Mouse (Mus musculus): ENCODE results near the gene Olfr960. TPM values are rescaled to one million over a fixed set of nuclear protein-coding genes. Genes with fewer than 3 reads are reported as not detected.

The Olfr960 gene
- not detected for total RNA-seq (2021)

DNA sequence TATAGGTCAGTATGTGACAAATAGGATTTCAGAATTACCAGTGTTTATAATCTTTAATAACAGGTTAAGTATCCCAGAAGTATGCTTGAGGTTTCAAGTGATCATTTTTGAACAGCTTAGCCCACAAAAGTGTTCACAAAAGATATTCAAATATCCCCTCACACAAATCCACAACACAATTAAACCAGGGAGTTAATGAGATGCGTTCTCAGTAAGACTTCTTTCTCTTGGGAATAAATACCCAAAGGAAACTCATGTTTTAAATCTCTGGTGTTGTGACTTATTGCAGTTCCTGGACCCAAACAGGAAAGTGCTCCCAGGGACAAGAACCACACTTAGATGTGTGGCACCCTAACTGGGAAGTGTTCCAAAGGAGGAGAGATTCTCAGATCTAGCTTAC lies at the start of gene Olfr960:
Olfr960 (plus strand) TSS at position 301 of the 400 bp plus-strand sequence.
- intact Hi-C loops (cut with DNase I) = no loop called here
- DNase-seq (ENCODE audit: low spot score in 2 of 2) = no peak

GRCm38 (mm10) chr9:39575469-39575868 lies 45.7 kb upstream of the Olfr960 start, which contains the start of gene Olfr959:
Gene Olfr959, minus strand, starts transcription at chr9:39575569.
- intact Hi-C loops (cut with DNase I) = no loop called here
- no peak for DNase-seq (ENCODE audit: low spot score in 2 of 2)

DNA sequence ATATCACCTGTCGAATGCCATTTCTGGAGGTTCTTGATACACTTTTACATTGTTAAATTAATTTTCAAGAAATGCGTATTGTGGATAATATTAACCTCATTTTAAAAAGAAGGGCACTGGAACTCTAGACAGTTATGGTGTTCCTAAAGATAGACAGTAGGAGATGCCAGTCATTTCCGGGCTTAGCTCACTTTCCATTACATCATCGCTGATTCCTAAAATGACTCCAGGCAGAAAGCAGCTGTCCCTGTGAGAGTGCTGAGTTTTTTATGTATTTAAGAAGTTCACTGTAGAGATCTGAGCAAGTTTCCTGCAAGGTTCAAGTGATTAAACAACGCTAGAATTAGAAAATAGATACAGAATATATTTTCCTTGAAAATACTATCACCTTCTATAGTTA lies 44.1 kb upstream of the Olfr960 start:
- DNase-seq (ENCODE audit: low spot score in 2 of 2) = peak in 1 of 2 experiments; percentile 56
- intact Hi-C loops (cut with DNase I) = no loop called here

- intact Hi-C loops (cut with DNase I) = loop anchor here (5.0 kb wide), 1 partner anchor 795 kb away; no protein-coding TSS in a partner anchor
These were observed 18.4 kb upstream of the Olfr960 start for GRCm38 (mm10) chr9:39602536-39603332.

DNA sequence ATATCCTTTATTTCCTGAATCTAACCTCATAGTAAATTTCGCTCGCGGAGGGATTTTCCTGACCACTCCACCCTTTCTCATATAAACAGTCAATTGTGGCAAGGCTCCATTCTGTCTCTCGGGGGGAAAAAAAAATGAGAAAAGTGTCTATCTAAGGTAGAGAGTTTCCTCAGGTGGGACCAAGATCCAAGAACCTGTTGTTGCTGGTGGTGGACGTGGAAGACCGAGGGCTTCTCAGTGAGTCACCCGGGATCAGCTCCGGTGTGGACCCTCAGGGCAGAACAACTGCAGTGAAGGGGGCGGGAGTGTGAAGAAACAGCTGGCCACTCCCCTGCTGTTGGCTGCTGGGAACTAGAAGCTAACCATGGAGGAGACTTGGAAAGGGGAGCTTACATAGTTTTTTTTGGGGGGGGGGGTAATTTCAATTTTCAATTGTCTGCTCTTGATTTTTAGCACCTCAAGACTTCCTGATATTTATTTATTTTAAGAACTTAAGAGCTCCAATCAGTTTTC lies 17.8 kb upstream of the Olfr960 start:
- no peak for DNase-seq (ENCODE audit: low spot score in 2 of 2)
- intact Hi-C loops (cut with DNase I) = loop anchor here (5.0 kb wide), 1 partner anchor 796 kb away; no protein-coding TSS in a partner anchor

More at GRCm38 (mm10) chr9:39602536-39603332, 18.4 kb upstream of the Olfr960 start:
- DNase-seq (ENCODE audit: low spot score in 2 of 2) = peak; percentile 22 to 25

- peak in 1 of 2 experiments; percentile 4 for DNase-seq (ENCODE audit: low spot score in 2 of 2)
- intact Hi-C loops (cut with DNase I) = loop anchor here (5.0 kb wide), 1 partner anchor 797 kb away; no protein-coding TSS in a partner anchor
These were observed 17.1 kb upstream of the Olfr960 start, which contains the start of gene AW551984 for GRCm38 (mm10) chr9:39603999-39604453. Gene AW551984, minus strand, starts transcription at chr9:39604403.

DNA sequence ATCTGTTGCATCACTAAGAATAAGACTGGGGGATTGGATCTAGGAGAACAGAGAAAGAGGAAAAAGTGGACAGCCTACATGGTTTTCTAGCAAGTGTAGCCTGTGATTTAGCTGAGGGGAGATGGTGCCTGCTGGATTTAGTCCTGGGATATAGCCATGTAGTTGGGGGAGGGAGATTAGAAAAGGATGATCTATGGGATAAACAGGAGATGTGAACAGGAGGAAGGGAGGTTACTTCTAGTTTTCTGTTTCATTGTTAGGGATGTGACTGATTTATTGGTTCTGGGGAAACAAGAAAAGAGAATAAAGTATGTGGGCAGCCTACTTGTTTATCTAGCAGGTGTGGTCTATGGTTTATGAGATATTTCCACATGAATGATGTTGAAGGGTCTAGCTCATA lies 12.7 kb upstream of the Olfr960 start:
- no peak for DNase-seq (ENCODE audit: low spot score in 2 of 2)
- intact Hi-C loops (cut with DNase I) = no loop called here

DNA sequence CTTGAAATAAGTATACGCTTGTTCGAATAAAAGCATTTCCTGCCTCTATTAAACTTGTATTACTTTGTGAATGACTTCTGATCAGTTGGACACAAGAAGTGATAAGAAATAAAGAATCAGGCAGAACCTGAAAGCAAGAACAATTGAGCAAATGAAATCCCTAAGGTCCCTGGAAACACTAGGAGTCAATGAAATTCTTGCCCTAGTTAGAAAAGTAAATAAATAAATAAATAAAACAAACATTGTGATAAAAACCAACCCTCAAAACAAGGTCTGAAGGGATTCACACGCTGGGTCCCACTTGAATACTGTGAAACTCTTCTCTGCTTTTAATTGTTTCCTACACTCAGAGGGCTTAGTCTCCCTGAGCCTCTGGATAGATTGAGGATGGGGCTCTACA lies 10.8 kb upstream of the Olfr960 start, which contains the start of gene Olfr148:
Olfr148 (plus strand) TSS at position 301 of the 400 bp plus-strand sequence.
- no peak for DNase-seq (ENCODE audit: low spot score in 2 of 2)
- intact Hi-C loops (cut with DNase I) = no loop called here

- intact Hi-C loops (cut with DNase I) = loop anchor here (2.0 kb wide), 1 partner anchor 103 kb away; no protein-coding TSS in a partner anchor
- peak; percentile 19 to 41 for DNase-seq (ENCODE audit: low spot score in 2 of 2)
These were observed 9.2 kb upstream of the Olfr960 start for GRCm38 (mm10) chr9:39611953-39612352.

DNA sequence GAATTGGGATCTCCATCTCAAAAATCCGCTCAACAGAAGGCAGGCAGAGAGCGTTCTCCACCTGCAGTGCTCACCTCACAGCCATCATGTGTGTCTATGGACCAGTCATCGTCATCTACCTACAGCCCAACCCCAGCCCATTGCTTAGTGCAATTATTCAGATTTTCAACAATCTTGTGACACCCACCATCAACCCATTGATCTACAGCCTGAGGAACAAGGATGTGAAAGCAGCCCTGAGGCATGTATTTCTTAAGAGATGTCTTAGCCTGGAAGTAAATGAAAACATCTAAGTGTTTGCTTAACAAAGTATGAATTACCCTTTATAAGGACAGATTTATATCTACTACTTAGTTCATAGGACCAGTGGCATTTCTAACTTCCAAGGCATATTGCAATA lies 2.6 kb downstream of the Olfr960 start:
- intact Hi-C loops (cut with DNase I) = no loop called here

DNA sequence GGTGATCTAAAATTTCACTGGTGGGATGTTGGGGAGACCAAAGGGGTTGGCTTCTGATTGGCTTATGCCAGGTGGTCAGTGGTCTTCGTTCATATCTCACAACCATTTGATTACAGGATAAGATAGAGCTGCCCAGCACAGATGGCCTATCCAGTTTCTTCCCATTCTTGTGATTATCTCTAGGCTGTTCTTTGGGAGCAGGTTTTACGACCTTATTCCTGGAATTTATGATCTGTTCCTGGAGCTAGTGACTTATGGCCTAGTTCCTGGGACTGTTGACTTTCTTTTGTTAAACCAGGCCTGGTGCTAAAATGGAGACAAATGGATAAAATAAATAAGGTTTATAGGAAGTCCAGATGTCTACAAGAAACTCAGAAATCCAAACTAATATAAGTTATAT lies 3.5 kb downstream of the Olfr960 start:
- intact Hi-C loops (cut with DNase I) = no loop called here

More for the DNA sequence above, 2.6 kb downstream of the Olfr960 start:
- DNase-seq (ENCODE audit: low spot score in 2 of 2) = no peak

GRCm38 (mm10) chr9:39629069-39629468 lies 7.9 kb downstream of the Olfr960 start:
- intact Hi-C loops (cut with DNase I) = no loop called here
- no peak for DNase-seq (ENCODE audit: low spot score in 2 of 2)

More for the DNA sequence above, 3.5 kb downstream of the Olfr960 start:
- no peak for DNase-seq (ENCODE audit: low spot score in 2 of 2)

DNA sequence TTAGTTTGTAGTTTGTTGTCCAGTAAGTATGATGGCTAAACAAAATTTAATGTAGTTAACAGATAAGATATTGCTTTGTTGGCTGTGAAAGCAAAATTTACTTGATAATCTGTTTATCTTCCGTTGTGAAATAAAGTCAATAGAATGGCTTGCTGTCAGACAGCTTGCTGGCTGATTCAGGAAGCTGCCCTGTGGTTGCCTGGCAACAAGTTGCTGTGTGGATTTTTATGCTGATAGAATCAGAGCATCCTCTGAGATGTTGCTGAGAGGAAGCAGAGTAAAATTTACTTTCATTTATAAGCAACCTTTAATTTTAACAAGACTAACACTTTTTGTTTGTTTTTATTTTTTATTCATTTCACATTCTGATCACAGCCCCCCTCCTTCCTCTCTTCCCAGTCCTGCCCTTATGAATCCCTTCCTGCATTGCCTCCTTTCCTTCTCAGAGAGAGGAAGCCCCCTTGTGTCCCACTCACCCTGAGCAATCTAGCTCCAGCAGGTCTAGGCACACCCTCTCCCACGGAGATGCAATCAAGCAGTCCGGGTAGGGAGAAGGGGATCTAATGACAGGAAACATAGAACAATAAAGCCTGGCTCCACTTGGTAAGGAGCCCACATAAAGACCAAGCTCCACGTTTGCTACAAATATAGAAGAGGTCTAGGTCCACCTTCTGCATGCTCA lies 12.9 kb downstream of the Olfr960 start:
- intact Hi-C loops (cut with DNase I) = no loop called here
- DNase-seq (ENCODE audit: low spot score in 2 of 2) = peak; percentile 31 to 36

- DNase-seq (ENCODE audit: low spot score in 2 of 2) = no peak
- intact Hi-C loops (cut with DNase I) = no loop called here
These were observed 23.6 kb downstream of the Olfr960 start, which contains the start of gene Olfr961 for GRCm38 (mm10) chr9:39644785-39645184. Gene Olfr961, plus strand, starts transcription at chr9:39645085.

DNA sequence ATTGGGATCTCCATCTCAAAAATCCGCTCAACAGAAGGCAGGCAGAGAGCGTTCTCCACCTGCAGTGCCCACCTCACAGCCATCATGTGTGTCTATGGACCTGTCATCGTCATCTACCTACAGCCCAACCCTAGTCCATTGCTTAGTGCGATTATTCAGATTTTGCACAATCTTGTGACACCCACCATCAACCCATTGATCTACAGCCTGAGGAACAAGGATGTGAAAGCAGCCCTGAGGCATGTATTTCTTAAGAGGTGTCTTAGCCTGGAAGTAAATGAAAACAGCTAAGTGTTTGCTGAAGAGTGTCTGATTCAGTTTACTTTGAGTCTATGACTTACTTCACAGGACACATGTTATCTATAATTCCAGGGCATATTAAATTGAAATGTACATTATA lies 26.2 kb downstream of the Olfr960 start:
- no peak for DNase-seq (ENCODE audit: low spot score in 2 of 2)
- intact Hi-C loops (cut with DNase I) = no loop called here

GRCm38 (mm10) chr9:39654756-39655396 lies 33.7 kb downstream of the Olfr960 start:
- DNase-seq (ENCODE audit: low spot score in 2 of 2) = no peak
- intact Hi-C loops (cut with DNase I) = no loop called here

DNA sequence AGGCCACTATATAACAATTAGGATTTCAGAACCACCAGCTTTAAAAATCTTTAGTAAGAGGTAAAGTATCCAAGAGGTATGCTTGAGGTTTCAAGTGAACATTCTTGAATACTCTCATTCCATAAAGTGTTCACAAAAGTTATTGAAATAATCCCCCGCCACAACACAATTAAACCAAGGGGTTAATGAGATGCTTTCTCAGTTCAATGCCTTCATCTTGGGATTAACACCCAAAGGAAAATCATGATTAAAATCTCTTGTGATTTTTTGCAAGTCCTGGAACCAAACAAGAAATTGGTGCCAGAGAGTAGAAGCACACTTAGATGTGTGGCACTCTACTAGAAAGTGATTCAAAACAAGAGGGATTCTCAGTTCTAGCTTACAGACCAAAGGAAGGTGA lies 45.7 kb downstream of the Olfr960 start, which contains the start of gene Olfr963:
Olfr963 (plus strand) TSS at position 301 of the 400 bp plus-strand sequence.
- DNase-seq (ENCODE audit: low spot score in 2 of 2) = no peak
- intact Hi-C loops (cut with DNase I) = no loop called here

DNA sequence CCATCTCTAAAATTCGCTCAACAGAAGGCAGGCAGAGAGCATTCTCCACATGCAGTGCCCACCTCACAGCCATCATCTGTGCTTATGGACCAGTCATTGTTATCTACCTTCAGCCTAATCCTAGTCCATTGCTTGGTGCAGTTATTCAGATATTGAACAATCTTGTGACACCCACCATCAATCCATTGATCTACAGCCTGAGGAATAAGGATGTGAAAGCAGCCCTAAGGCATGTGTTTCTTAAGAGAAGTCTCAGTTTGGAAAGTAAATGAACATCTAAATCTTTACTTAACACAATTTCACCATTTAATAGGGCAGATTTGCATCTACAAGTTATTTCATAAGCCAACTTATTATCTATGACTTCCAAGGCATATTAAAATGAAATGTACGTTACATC lies 48.5 kb downstream of the Olfr960 start:
- no peak for DNase-seq (ENCODE audit: low spot score in 2 of 2)
- intact Hi-C loops (cut with DNase I) = no loop called here
